Comparison of ENCODE assay signal across 23 mouse cellular contexts in the genomic region with DNA sequence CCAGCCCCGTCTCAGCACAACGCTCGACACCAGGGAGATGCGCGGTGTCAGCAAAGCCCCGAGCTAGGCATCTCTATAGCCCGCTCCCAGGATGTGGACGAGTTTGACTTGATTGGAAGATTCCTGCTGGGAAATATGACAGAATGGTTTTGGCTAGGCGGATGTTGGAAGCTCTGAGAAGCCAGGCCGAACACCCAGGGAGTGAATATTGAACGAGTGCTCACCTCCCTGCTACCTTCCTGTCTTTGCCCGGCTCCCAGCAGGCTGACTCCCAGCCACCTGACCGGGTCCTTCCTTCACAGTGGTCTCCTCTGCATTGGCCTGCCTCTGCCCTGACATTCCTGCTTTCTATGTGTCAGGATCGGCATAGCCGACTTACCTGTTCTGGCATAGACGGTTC.
DNase-seq lines count a peak whose midpoint lies in the region; ATAC-seq and TF ChIP-seq lines count a peak whose summit lies in the region.
"Had no signal": no experiment of that assay in that cellular context is flagged by ENCODE, and none has a peak within 500 bp of the region (broad histone marks: within the 10 kb centered on the region; RNA-seq: fewer than 3 reads in every experiment).

No protein-coding gene starts in this region.

- WGBS in forebrain, embryonic 10.5 days: 85% methylated on average over 16 of the region's 16 CpGs
- 76% methylated on average over 16 of the region's 16 CpGs for WGBS in forebrain, embryonic 14.5 days
- 23% methylated on average over 16 of the region's 16 CpGs for WGBS in cerebellum, adult 2 months

- no peak for TF ChIP-seq CTCF in cerebellum, adult 2 months (IDR thresholded peaks at IDR 0.05; ENCODE audit: borderline replicate concordance, insufficient read depth, low read depth, low read length)

- no peak for ATAC-seq in forebrain, embryonic 14.5 days
- ATAC-seq: CD4-positive, CD25-positive, alpha-beta regulatory T cell, adult 4 months; hindbrain, postnatal 0 days; intestine, embryonic 15.5 days; midbrain, embryonic 15.5 days had no signal

- peaks cover 34% of the 10 kb centered on the region for H3K4me1 ChIP-seq in forebrain, embryonic 10.5 days
- H3K4me1 ChIP-seq in forebrain, embryonic 14.5 days (ENCODE audit: control insufficient read depth, insufficient read depth, low read length): peaks cover 5% of the 10 kb centered on the region; the same call in 1 of the 2 replicates
- H3K4me1 ChIP-seq in cerebellum, adult 2 months (ENCODE audit: control insufficient read depth, insufficient read depth, low read length): peaks cover 34% of the 10 kb centered on the region
- H3K4me1 ChIP-seq: intestine, embryonic 15.5 days; limb, embryonic 12.5 days; liver, embryonic 15.5 days had no signal

- no peak for DNase-seq in forebrain, embryonic 10.5 days (ENCODE audit: extremely low spot score, low spot score)
- no peak for DNase-seq in forebrain, embryonic 14.5 days (ENCODE audit: low spot score)
- DNase-seq in brain, adult 2 months (ENCODE audit: low read depth, low spot score): peak; percentile 42
- DNase-seq in cerebellum, adult 2 months: peak; percentile 61 to 65
- peak; percentile 29 to 49 for DNase-seq in cerebellum, postnatal 14 days
- DNase-seq in kidney, postnatal 4 days: no peak
- DNase-seq in adrenal gland, postnatal 14 days: no peak
- DNase-seq: adrenal gland, postnatal 25 days; gastrocnemius, postnatal 10 days; heart, postnatal 14 days; kidney, adult 2 months; kidney, postnatal 36 days; lung, embryonic 14.5 days; right cerebral cortex, postnatal 25 days; thymus, postnatal 25 days had no signal

- H3K27ac ChIP-seq in forebrain, embryonic 10.5 days: peak overlapping the region; percentile 36; the same call in 1 of the 2 replicates
- H3K27ac ChIP-seq in forebrain, embryonic 14.5 days (ENCODE audit: low read depth, low read length): no peak overlapping the region
- H3K27ac ChIP-seq in cerebellum, adult 2 months (ENCODE audit: insufficient read depth, low read length): peak overlapping the region; percentile 72
- H3K27ac ChIP-seq: hindbrain, embryonic 10.5 days; hindbrain, postnatal 0 days; intestine, embryonic 15.5 days; limb, embryonic 12.5 days; liver, embryonic 15.5 days; midbrain, embryonic 10.5 days; midbrain, embryonic 15.5 days had no signal

- H3K9me3 ChIP-seq in forebrain, embryonic 10.5 days: no peaks in the 10 kb centered on the region
- no peaks in the 10 kb centered on the region for H3K9me3 ChIP-seq in forebrain, embryonic 14.5 days (replicated peaks; ENCODE audit: control insufficient read depth, low read length)
- H3K9me3 ChIP-seq: hindbrain, embryonic 10.5 days; intestine, embryonic 15.5 days; limb, embryonic 12.5 days; liver, embryonic 15.5 days; midbrain, embryonic 10.5 days; midbrain, embryonic 15.5 days had no signal

- H3K27me3 ChIP-seq in forebrain, embryonic 10.5 days (ENCODE audit: poor library complexity, severe bottlenecking): no peaks in the 10 kb centered on the region
- no peaks in the 10 kb centered on the region for H3K27me3 ChIP-seq in forebrain, embryonic 14.5 days (replicated peaks; ENCODE audit: control insufficient read depth, insufficient read depth, low read length)
- no peaks in the 10 kb centered on the region for H3K27me3 ChIP-seq in cerebellum, adult 2 months (ENCODE audit: control insufficient read depth, insufficient read depth, low read length)
- H3K27me3 ChIP-seq: intestine, embryonic 15.5 days; limb, embryonic 12.5 days; liver, embryonic 15.5 days; midbrain, embryonic 15.5 days had no signal

- no peak overlapping the region for H3K4me2 ChIP-seq in forebrain, embryonic 14.5 days (ENCODE audit: low read length)
- H3K4me2 ChIP-seq: intestine, embryonic 15.5 days; limb, embryonic 12.5 days; liver, embryonic 15.5 days; lung, embryonic 14.5 days; midbrain, embryonic 15.5 days had no signal

- no peak overlapping the region for H3K4me3 ChIP-seq in forebrain, embryonic 10.5 days
- H3K4me3 ChIP-seq in forebrain, embryonic 14.5 days (ENCODE audit: low read depth, low read length): no peak overlapping the region
- no peak overlapping the region for H3K4me3 ChIP-seq in cerebellum, adult 2 months (replicated peaks; ENCODE audit: insufficient read depth, low read depth, low read length)
- H3K4me3 ChIP-seq: hindbrain, embryonic 10.5 days; intestine, embryonic 15.5 days; limb, embryonic 12.5 days; liver, embryonic 15.5 days; midbrain, embryonic 10.5 days; midbrain, embryonic 15.5 days had no signal

- no peaks in the 10 kb centered on the region for H3K36me3 ChIP-seq in forebrain, embryonic 10.5 days (replicated peaks)
- H3K36me3 ChIP-seq in forebrain, embryonic 14.5 days (ENCODE audit: control insufficient read depth, insufficient read depth, low read length): peaks cover 3% of the 10 kb centered on the region; the same call in 1 of the 2 replicates
- H3K36me3 ChIP-seq: hindbrain, embryonic 10.5 days; intestine, embryonic 15.5 days; limb, embryonic 12.5 days; liver, embryonic 15.5 days; midbrain, embryonic 10.5 days; midbrain, embryonic 15.5 days had no signal

- H3K9ac ChIP-seq in forebrain, embryonic 14.5 days (ENCODE audit: low read length): no peak overlapping the region
- H3K9ac ChIP-seq: intestine, embryonic 15.5 days; limb, embryonic 12.5 days; liver, embryonic 15.5 days; lung, embryonic 14.5 days; midbrain, embryonic 15.5 days had no signal

- TF ChIP-seq POLR2A in cerebellum, adult 2 months (IDR thresholded peaks at IDR 0.05; ENCODE audit: borderline replicate concordance, insufficient read depth, low read length): no peak

Comparison
In these comparisons a context has a peak if more than half of its experiments do, and no peak if none do; other contexts are left out.
1. DNase-seq: peak in brain, adult 2 months (single experiment), cerebellum, adult 2 months (2 of 2) and cerebellum, postnatal 14 days (2 of 2); none in forebrain, embryonic 10.5 days (single experiment), forebrain, embryonic 14.5 days (single experiment), kidney, postnatal 4 days (0 of 2) and adrenal gland, postnatal 14 days (single experiment).